Mouse (Mus musculus) MEL (cell line): ENCODE data around the gene Dennd1b.

Experiments
- CTCF ChIP-seq, 3 experiments: IDR thresholded peaks in 2 of 3; conservative IDR thresholded peaks in 1 of 3; 2 replicates each; pipeline ENCODE4 v1.5.1; 2011 to 2012; ENCODE audit warnings: low read length in 3 of 3, low read depth in 2 of 3, mild to moderate bottlenecking in 2 of 3, improper control_type of control experiment in 1 of 3, inconsistent platforms in 1 of 3, mixed read lengths in 1 of 3, moderate library complexity in 1 of 3; ENCODE audit not compliant: control insufficient read depth in 1 of 3, insufficient read depth in 1 of 3, poor library complexity in 1 of 3, severe bottlenecking in 1 of 3
- ELF1 ChIP-seq: IDR thresholded peaks from 2 replicates; pipeline ENCODE4 v1.6.1; 2014; ENCODE audit warnings: low read depth, mild to moderate bottlenecking, inconsistent platforms, low read length, improper control_type of control experiment, moderate library complexity
- MYC ChIP-seq: IDR thresholded peaks from 2 replicates; pipeline ENCODE4 v1.6.1; 2011; ENCODE audit warnings: low read depth, mild to moderate bottlenecking, low read length, improper control_type of control experiment, moderate library complexity
- NELFE ChIP-seq: IDR thresholded peaks from 2 replicates; pipeline ENCODE4 v1.6.1; 2011; ENCODE audit warnings: low read depth, low read length, improper control_type of control experiment
- POLR2A ChIP-seq, 2 experiments: IDR thresholded peaks; 2 replicates each; pipeline ENCODE4 v1.6.1; 2011 to 2012; ENCODE audit warnings: low read length in 2 of 2, mild to moderate bottlenecking in 2 of 2, control low read depth in 1 of 2, improper control_type of control experiment in 1 of 2, low read depth in 1 of 2, moderate library complexity in 1 of 2; ENCODE audit not compliant: control insufficient read depth in 1 of 2, insufficient read depth in 1 of 2, poor library complexity in 1 of 2
- POLR2AphosphoS2 ChIP-seq: IDR thresholded peaks from 2 replicates; pipeline ENCODE4 v1.6.1; 2011; ENCODE audit warnings: low read length, improper control_type of control experiment
- SIN3A ChIP-seq: IDR thresholded peaks from 2 replicates; pipeline ENCODE4 v1.6.1; 2012; ENCODE audit warnings: low read length, improper control_type of control experiment, inconsistent platforms
- TBP ChIP-seq: IDR thresholded peaks from 2 replicates; pipeline ENCODE4 v1.8.0; 2011; ENCODE audit warnings: low read depth, low read length, improper control_type of control experiment
- USF1 ChIP-seq: IDR thresholded peaks from 2 replicates; pipeline ENCODE4 v1.6.1; 2014; ENCODE audit warnings: low read depth, mild to moderate bottlenecking, inconsistent platforms, low read length, improper control_type of control experiment, moderate library complexity
- ZC3H11A ChIP-seq: IDR thresholded peaks from 2 replicates; pipeline ENCODE4 v1.6.1; 2012; ENCODE audit warnings: low read depth, mild to moderate bottlenecking, inconsistent platforms, low read length, improper control_type of control experiment
- ZMIZ1 ChIP-seq: IDR thresholded peaks from 2 replicates; pipeline ENCODE4 v1.6.1; 2012; ENCODE audit warnings: low read depth, mild to moderate bottlenecking, inconsistent platforms, low read length, improper control_type of control experiment, moderate library complexity
- ZNF384 ChIP-seq: IDR thresholded peaks from 2 replicates; pipeline ENCODE4 v1.6.1; 2012; ENCODE audit warnings: low read depth, mild to moderate bottlenecking, inconsistent platforms, low read length, improper control_type of control experiment

DNA sequence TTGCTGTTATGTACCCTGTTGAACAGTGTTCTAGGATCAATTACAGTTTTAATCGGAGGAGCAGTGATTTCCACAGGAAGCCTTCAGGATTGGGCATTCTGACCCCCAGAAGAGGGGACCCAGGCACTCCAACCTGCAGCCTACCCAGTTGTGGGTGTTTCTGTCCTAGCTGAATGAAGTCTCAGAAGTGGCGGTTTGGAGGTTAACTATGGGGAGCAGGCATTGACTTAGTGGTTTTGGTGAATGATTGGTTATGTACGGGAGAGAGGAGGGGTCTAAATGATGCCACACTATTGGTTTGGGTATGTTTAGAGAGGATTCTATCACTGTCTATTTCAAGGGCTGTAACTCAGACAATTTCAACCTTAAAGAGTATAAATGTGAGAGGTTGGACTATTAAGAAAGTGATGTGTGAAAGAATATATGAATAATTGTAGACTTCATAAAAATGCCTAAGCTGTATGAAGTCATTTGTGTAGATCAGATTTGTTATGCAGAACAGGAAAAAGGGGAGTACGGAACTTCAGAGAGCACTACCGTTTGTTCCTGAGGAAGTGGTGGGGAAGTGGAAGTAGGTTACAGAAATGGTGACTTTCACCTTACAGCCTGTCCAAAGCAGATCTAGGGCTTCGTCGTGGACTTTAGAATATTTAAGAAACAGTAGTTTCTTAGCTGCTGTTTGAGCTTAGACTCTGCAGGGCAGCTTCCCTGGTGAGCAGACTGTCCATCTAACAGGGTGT lies 73.7 kb downstream of the Dennd1b start:
- TF ChIP-seq POLR2A (IDR thresholded peaks at IDR 0.05; ENCODE audit: control insufficient read depth in 1 of 2, insufficient read depth in 1 of 2, low read depth in 1 of 2, low read length in 2 of 2, poor library complexity in 1 of 2), result no peak
- TF ChIP-seq NELFE, result no peak
- TF ChIP-seq USF1, result no peak
- TF ChIP-seq MYC, result no peak
- no peak for TF ChIP-seq SIN3A
- TF ChIP-seq CTCF (IDR thresholded peaks at IDR 0.05 in 2 of 3, conservative IDR thresholded peaks at IDR 0.05 in 1 of 3; ENCODE audit: control insufficient read depth in 1 of 3, insufficient read depth in 1 of 3, low read depth in 2 of 3, low read length in 3 of 3, poor library complexity in 1 of 3, severe bottlenecking in 1 of 3), result no peak
- no peak for TF ChIP-seq ZMIZ1
- no peak for TF ChIP-seq ELF1
- no peak for TF ChIP-seq POLR2AphosphoS2
- TF ChIP-seq ZC3H11A, result no peak
- TF ChIP-seq TBP, result no peak
- no peak for TF ChIP-seq ZNF384
